Mouse (Mus musculus): Measurements from ENCODE around the gene Rab11fip3. TPM values are rescaled to one million over a fixed set of nuclear protein-coding genes. Genes with fewer than 3 reads are reported as not detected.

Rab11fip3 gene
- polyA plus RNA-seq, 1 experiment from 2014 or later = 43.1 TPM

GRCm38 (mm10) chr17:25946349-25946748, 123.0 kb downstream of the Rab11fip3 start:
- H3K27ac ChIP-seq (replicated peaks) = no peak overlapping the region
- H3K4me2 ChIP-seq (replicated peaks) = no peak overlapping the region
- H3K27me3 ChIP-seq = peaks cover 23% of the 10 kb centered on the region
- WGBS = 77% methylated on average over 7 of the region's 7 CpGs
- no peaks in the 10 kb centered on the region for H3K9me3 ChIP-seq
- H3K4me3 ChIP-seq = no peak overlapping the region
- ATAC-seq (ENCODE audit: low FRiP score, low read depth) = no peak
- no peak overlapping the region for H3K9ac ChIP-seq (replicated peaks)
- H3K36me3 ChIP-seq = no peaks in the 10 kb centered on the region
- 0 out of 2 replicates have a peak, but pooled peaks cover under 1% of the 10 kb centered on the region for H3K4me1 ChIP-seq

- Histone ChIP-seq H3K9ac (replicated peaks) (no peak overlapping the region), H3K27ac (replicated peaks) (no peak overlapping the region), H3K9me3 (no peaks in the 10 kb centered on the region), H3K27me3 (peaks cover 16% of the 10 kb centered on the region), H3K36me3 (no peaks in the 10 kb centered on the region), H3K4me1 (peaks cover 6% of the 10 kb centered on the region), H3K4me3 (no peak overlapping the region), H3K4me2 (replicated peaks) (no peak overlapping the region)
- ATAC-seq (ENCODE audit: low FRiP score, low read depth) = no peak
- WGBS = 62% methylated on average over 9 of the region's 9 CpGs
These were observed 123.7 kb downstream of the Rab11fip3 start for GRCm38 (mm10) chr17:25945517-25946155.

GRCm38 (mm10) chr17:25944366-25945163, 124.8 kb downstream of the Rab11fip3 start, which contains the start of the genes Pigq and Nhlrc4:
Gene Pigq (minus strand): TSS chr17:25944936.
Gene Nhlrc4 (minus strand): TSS chr17:25944961.
- Histone ChIP-seq H3K36me3 (no peaks in the 10 kb centered on the region), H3K9me3 (no peaks in the 10 kb centered on the region), H3K27ac (replicated peaks) (no peak within 1 kb of the TSS), H3K27me3 (peaks cover 5% of the 10 kb centered on the region), H3K4me1 (peaks cover 8% of the 10 kb centered on the region), H3K4me3 (no peak within 1 kb of the TSS), H3K9ac (replicated peaks) (no peak within 1 kb of the TSS), H3K4me2 (replicated peaks) (no peak within 1 kb of the TSS)
- no peak for ATAC-seq (ENCODE audit: low FRiP score, low read depth)
- WGBS = 55% methylated on average over 6 of the region's 6 CpGs

GRCm38 (mm10) chr17:25943769-25944168, 125.6 kb downstream of the Rab11fip3 start:
- Histone ChIP-seq H3K4me1 (peaks cover 8% of the 10 kb centered on the region), H3K4me3 (no peak overlapping the region), H3K36me3 (no peaks in the 10 kb centered on the region), H3K4me2 (replicated peaks) (no peak overlapping the region), H3K27ac (replicated peaks) (no peak overlapping the region), H3K9ac (replicated peaks) (no peak overlapping the region), H3K9me3 (no peaks in the 10 kb centered on the region), H3K27me3 (peaks cover 4% of the 10 kb centered on the region; the same call in 1 of the 2 replicates)
- WGBS = 79% methylated on average over 9 of the region's 9 CpGs
- ATAC-seq (ENCODE audit: low FRiP score, low read depth) = no peak

GRCm38 (mm10) chr17:25943221-25943620, 126.1 kb downstream of the Rab11fip3 start:
- Histone ChIP-seq H3K9me3 (no peaks in the 10 kb centered on the region), H3K27me3 (peaks cover 4% of the 10 kb centered on the region; the same call in 1 of the 2 replicates), H3K9ac (replicated peaks) (no peak overlapping the region), H3K4me2 (replicated peaks) (no peak overlapping the region), H3K4me1 (peaks cover 8% of the 10 kb centered on the region), H3K27ac (replicated peaks) (no peak overlapping the region), H3K36me3 (no peaks in the 10 kb centered on the region), H3K4me3 (no peak overlapping the region)
- WGBS = 83% methylated on average over 3 of the region's 3 CpGs
- no peak for ATAC-seq (ENCODE audit: low FRiP score, low read depth)

DNA sequence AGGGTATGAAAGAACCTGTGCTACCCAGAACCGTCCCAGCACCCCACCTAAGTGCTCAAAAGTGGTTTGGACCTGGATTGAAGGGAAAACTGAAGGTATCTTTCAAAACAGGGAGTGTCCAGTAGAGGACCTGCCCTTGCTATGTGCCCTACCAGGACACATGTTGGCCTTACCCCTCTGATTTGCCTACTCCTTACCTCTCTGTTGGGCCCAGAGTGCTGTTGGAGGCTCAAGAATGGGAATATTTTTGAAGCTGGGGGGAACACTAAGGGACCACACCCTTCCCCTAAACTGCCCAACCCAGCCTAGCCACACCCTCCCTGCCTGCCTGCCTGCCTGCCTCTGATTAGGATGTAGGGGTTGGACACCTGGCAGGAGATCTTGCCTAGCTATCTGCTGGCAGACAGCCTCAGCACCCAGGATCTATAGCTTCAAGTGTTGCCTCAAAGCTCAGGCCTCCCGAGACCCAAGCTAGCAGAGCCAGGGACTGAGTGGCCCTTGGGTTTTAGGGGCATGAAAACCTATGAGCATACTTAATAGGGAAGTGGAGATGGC, 126.7 kb downstream of the Rab11fip3 start:
- Histone ChIP-seq H3K4me3 (no peak overlapping the region), H3K9me3 (no peaks in the 10 kb centered on the region), H3K27ac (replicated peaks) (no peak overlapping the region), H3K36me3 (no peaks in the 10 kb centered on the region), H3K9ac (replicated peaks) (0 out of 2 replicates have a peak overlapping the region, but pooled peaks have one; percentile 89), H3K27me3 (peaks cover 4% of the 10 kb centered on the region; the same call in 1 of the 2 replicates), H3K4me1 (peaks cover 8% of the 10 kb centered on the region), H3K4me2 (replicated peaks) (0 out of 2 replicates have a peak overlapping the region, but pooled peaks have one; percentile 68)
- no peak for ATAC-seq (ENCODE audit: low FRiP score, low read depth)
- 85% methylated on average over 2 of the region's 2 CpGs for WGBS

DNA sequence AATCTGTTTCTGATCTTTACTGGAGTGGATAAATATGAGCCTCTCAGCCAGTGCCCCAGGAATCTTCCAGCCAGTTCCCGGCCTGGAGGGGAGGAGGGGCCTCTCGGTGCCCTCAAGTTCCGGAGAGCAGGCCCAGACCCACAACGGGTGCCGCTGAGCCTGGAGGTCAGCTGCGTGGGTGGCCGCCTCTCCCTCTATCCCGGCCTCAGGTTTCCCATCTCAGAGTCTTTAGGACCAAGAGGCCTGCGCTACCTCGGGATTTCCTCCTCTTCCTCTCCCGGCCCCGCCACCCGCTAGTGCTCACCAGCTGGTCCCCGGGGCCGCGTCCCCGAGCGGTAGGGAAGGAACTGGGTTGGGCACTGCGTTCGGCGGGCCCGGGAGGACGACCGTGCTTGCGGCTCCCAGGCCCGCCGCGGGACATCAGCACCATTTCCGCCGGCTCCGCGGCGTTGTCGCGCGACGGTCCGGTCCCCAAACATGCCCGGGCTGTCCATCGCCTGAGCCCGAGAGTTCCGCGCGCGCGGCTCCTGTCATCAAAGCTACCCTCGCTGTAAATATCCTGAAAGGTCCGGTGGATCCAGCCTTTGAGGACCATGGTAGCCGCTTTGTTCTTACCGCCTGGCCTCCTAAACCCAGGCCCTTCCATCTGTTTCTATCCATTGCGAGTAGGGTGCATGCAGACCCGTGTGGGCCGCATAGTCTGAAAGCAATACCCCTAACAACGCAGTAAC, 127.7 kb downstream of the Rab11fip3 start:
- H3K4me1 ChIP-seq = peaks cover 8% of the 10 kb centered on the region
- ATAC-seq (ENCODE audit: low FRiP score, low read depth) = peak; percentile 63
- peaks cover 4% of the 10 kb centered on the region; the same call in 1 of the 2 replicates for H3K27me3 ChIP-seq
- peak overlapping the region; percentile 81 for H3K4me3 ChIP-seq
- H3K9ac ChIP-seq (replicated peaks) = peak overlapping the region; percentile 89
- H3K36me3 ChIP-seq = peaks cover 5% of the 10 kb centered on the region
- H3K9me3 ChIP-seq = no peaks in the 10 kb centered on the region
- 3% methylated on average over 54 of the region's 54 CpGs for WGBS
- H3K4me2 ChIP-seq (replicated peaks) = peak overlapping the region; percentile 68
- peak overlapping the region; percentile 87 for H3K27ac ChIP-seq (replicated peaks)

Other genes with a start within 250 kb of the Rab11fip3 start
- gene Wdr24, start 245.9 kb downstream of the Rab11fip3 start, polyA plus RNA-seq (2016; fragmentation: Nextera tagmentation; extraction: Ambion mirVana) = 28.3 and 28.5 TPM in 2 replicates
- 70.7 and 71.1 TPM in 2 replicates for gene Jmjd8, start 240.7 kb downstream of the Rab11fip3 start, polyA plus RNA-seq (2016; fragmentation: Nextera tagmentation; extraction: Ambion mirVana)
- 277 and 283 TPM in 2 replicates for gene Stub1, start 236.2 kb downstream of the Rab11fip3 start, polyA plus RNA-seq (2016; fragmentation: Nextera tagmentation; extraction: Ambion mirVana)
- gene Rhbdl1, start 232.3 kb downstream of the Rab11fip3 start, polyA plus RNA-seq (2016; fragmentation: Nextera tagmentation; extraction: Ambion mirVana) = 5.8 and 6.0 TPM in 2 replicates
- 2.5 and 3.7 TPM in 2 replicates for gene Gm20683, start 227.8 kb downstream of the Rab11fip3 start, polyA plus RNA-seq (2016; fragmentation: Nextera tagmentation; extraction: Ambion mirVana)
- 17.7 and 21.1 TPM in 2 replicates for gene Rhot2, start 224.7 kb downstream of the Rab11fip3 start, polyA plus RNA-seq (2016; fragmentation: Nextera tagmentation; extraction: Ambion mirVana)
- gene Wdr90, start 208.1 kb downstream of the Rab11fip3 start, polyA plus RNA-seq (2016; fragmentation: Nextera tagmentation; extraction: Ambion mirVana) = 38.1 and 38.5 TPM in 2 replicates
- 6.8 and 8.5 TPM in 2 replicates for gene Mcrip2, start 200.8 kb downstream of the Rab11fip3 start, polyA plus RNA-seq (2016; fragmentation: Nextera tagmentation; extraction: Ambion mirVana)
- 59.5 and 65.2 TPM in 2 replicates for gene Mettl26, start 194.5 kb downstream of the Rab11fip3 start, polyA plus RNA-seq (2016; fragmentation: Nextera tagmentation; extraction: Ambion mirVana)
- 0.52 and 0.60 TPM in 2 replicates for gene Wfikkn1, start 188.7 kb downstream of the Rab11fip3 start, polyA plus RNA-seq (2016; fragmentation: Nextera tagmentation; extraction: Ambion mirVana)
- 38.0 and 38.8 TPM in 2 replicates for gene Rab40c, start 149.8 kb downstream of the Rab11fip3 start, polyA plus RNA-seq (2016; fragmentation: Nextera tagmentation; extraction: Ambion mirVana)
- 54.1 and 54.5 TPM in 2 replicates for gene Pigq, start 124.6 kb downstream of the Rab11fip3 start, polyA plus RNA-seq (2016; fragmentation: Nextera tagmentation; extraction: Ambion mirVana)
- 0.26 and 0.61 TPM in 2 replicates for gene Nhlrc4, start 124.6 kb downstream of the Rab11fip3 start, polyA plus RNA-seq (2016; fragmentation: Nextera tagmentation; extraction: Ambion mirVana)
- gene A930017K11Rik, start 117.0 kb downstream of the Rab11fip3 start, polyA plus RNA-seq (2016; fragmentation: Nextera tagmentation; extraction: Ambion mirVana) = 0.13 and 0.14 TPM in 2 replicates
- 30.4 and 30.6 TPM in 2 replicates for gene Capn15, start 83.8 kb downstream of the Rab11fip3 start, polyA plus RNA-seq (2016; fragmentation: Nextera tagmentation; extraction: Ambion mirVana)
- 25.1 and 27.7 TPM in 2 replicates for gene Decr2, start 20.8 kb upstream of the Rab11fip3 start, polyA plus RNA-seq (2016; fragmentation: Nextera tagmentation; extraction: Ambion mirVana)
- 48.0 and 50.7 TPM in 2 replicates for gene Nme4, start 26.0 kb upstream of the Rab11fip3 start, polyA plus RNA-seq (2016; fragmentation: Nextera tagmentation; extraction: Ambion mirVana)
- 2.1 and 2.9 TPM in 2 replicates for gene Tmem8, start 43.7 kb upstream of the Rab11fip3 start, polyA plus RNA-seq (2016; fragmentation: Nextera tagmentation; extraction: Ambion mirVana)
- 194 and 210 TPM in 2 replicates for gene Mrpl28, start 53.9 kb upstream of the Rab11fip3 start, polyA plus RNA-seq (2016; fragmentation: Nextera tagmentation; extraction: Ambion mirVana)
- gene Axin1, start 69.1 kb upstream of the Rab11fip3 start, polyA plus RNA-seq (2016; fragmentation: Nextera tagmentation; extraction: Ambion mirVana) = 17.6 and 18.2 TPM in 2 replicates
- gene Pdia2, start 129.5 kb upstream of the Rab11fip3 start, polyA plus RNA-seq (2016; fragmentation: Nextera tagmentation; extraction: Ambion mirVana) = 0.13 and 0.27 TPM in 2 replicates
- gene Rgs11, start 133.4 kb upstream of the Rab11fip3 start, polyA plus RNA-seq (2016; fragmentation: Nextera tagmentation; extraction: Ambion mirVana) = 0.34 and 1.5 TPM in 2 replicates
- gene Arhgdig, start 138.2 kb upstream of the Rab11fip3 start, polyA plus RNA-seq (2016; fragmentation: Nextera tagmentation; extraction: Ambion mirVana) = 5.8 and 7.3 TPM in 2 replicates
- 25.5 and 29.5 TPM in 2 replicates for gene Fam234a, start 174.7 kb upstream of the Rab11fip3 start, polyA plus RNA-seq (2016; fragmentation: Nextera tagmentation; extraction: Ambion mirVana)
- 140 and 145 TPM in 2 replicates for gene Luc7l, start 183.3 kb upstream of the Rab11fip3 start, polyA plus RNA-seq (2016; fragmentation: Nextera tagmentation; extraction: Ambion mirVana)

All from midbrain, embryonic 12.5 days (tissue).